In the genomic region with DNA sequence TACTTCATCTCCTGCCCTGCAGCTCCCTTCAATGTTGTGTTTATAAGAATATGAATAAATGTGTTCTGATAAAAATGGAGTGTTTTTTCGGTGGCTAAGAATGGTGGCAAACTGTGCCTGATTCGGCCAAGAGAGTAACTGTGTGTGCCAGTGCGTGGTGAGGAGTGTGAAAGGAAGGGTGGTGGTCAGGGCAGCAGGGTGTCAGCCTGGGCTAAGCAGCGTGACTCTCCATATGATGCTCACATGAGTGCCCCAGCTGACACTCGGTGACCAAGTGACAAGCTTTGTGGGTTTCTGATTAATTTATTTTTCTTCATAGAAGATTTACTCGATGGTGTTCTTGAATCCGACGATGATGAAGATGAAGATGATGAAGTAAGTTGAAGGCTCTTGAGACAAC, we compare ENCODE assay signal across 31 mouse cellular contexts.
"Had no signal": no experiment of that assay in that cellular context is flagged by ENCODE, and none has a peak within 500 bp of the region (broad histone marks: within the 10 kb centered on the region; RNA-seq: fewer than 3 reads in every experiment).

No protein-coding gene starts in this region.

- H3K4me2 ChIP-seq: limb, embryonic 12.5 days; limb, embryonic 13.5 days; limb, embryonic 15.5 days; liver, embryonic 11.5 days; liver, embryonic 15.5 days; lung, embryonic 14.5 days; lung, embryonic 15.5 days; midbrain, embryonic 11.5 days; midbrain, embryonic 12.5 days; midbrain, embryonic 13.5 days; midbrain, embryonic 15.5 days; neural tube, embryonic 12.5 days had no signal

- H3K9me3 ChIP-seq: limb, embryonic 10.5 days; limb, embryonic 12.5 days; limb, embryonic 13.5 days; limb, embryonic 15.5 days; liver, embryonic 12.5 days; liver, embryonic 15.5 days; lung, embryonic 15.5 days; megakaryocyte, embryonic 14.5 days; midbrain, embryonic 10.5 days; midbrain, embryonic 12.5 days; midbrain, embryonic 13.5 days; midbrain, embryonic 15.5 days; neural tube, embryonic 12.5 days had no signal

- H3K9ac ChIP-seq: limb, embryonic 12.5 days; limb, embryonic 13.5 days; limb, embryonic 15.5 days; liver, embryonic 12.5 days; liver, embryonic 14.5 days; liver, embryonic 15.5 days; lung, embryonic 14.5 days; lung, embryonic 15.5 days; midbrain, embryonic 12.5 days; midbrain, embryonic 13.5 days; midbrain, embryonic 15.5 days; neural tube, embryonic 12.5 days had no signal

- H3K27me3 ChIP-seq: limb, embryonic 12.5 days; limb, embryonic 13.5 days; limb, embryonic 15.5 days; liver, embryonic 12.5 days; liver, embryonic 15.5 days; lung, embryonic 15.5 days; megakaryocyte, embryonic 14.5 days; midbrain, embryonic 12.5 days; midbrain, embryonic 13.5 days; midbrain, embryonic 15.5 days; neural tube, embryonic 12.5 days had no signal

- H3K27ac ChIP-seq: left cerebral cortex, adult 2 months; limb, embryonic 10.5 days; limb, embryonic 12.5 days; limb, embryonic 13.5 days; limb, embryonic 15.5 days; liver, embryonic 14.5 days; liver, embryonic 15.5 days; lung, embryonic 15.5 days; macrophage; midbrain, embryonic 10.5 days; midbrain, embryonic 12.5 days; midbrain, embryonic 13.5 days; midbrain, embryonic 15.5 days; neural tube, embryonic 12.5 days had no signal

- H3K4me3 ChIP-seq: left cerebral cortex, adult 2 months; limb, embryonic 10.5 days; limb, embryonic 12.5 days; limb, embryonic 13.5 days; limb, embryonic 15.5 days; liver, embryonic 12.5 days; liver, embryonic 15.5 days; lung, embryonic 15.5 days; megakaryocyte, embryonic 14.5 days; midbrain, embryonic 10.5 days; midbrain, embryonic 12.5 days; midbrain, embryonic 13.5 days; midbrain, embryonic 15.5 days; myocyte; neural tube, embryonic 12.5 days had no signal

- H3K4me1 ChIP-seq: limb, embryonic 10.5 days; limb, embryonic 12.5 days; limb, embryonic 13.5 days; limb, embryonic 15.5 days; lung, embryonic 15.5 days; midbrain, embryonic 10.5 days; midbrain, embryonic 12.5 days; midbrain, embryonic 13.5 days; midbrain, embryonic 15.5 days; neural tube, embryonic 12.5 days had no signal

- DNase-seq: left cerebral cortex, postnatal 4 days; liver; lung, adult 18-20 months; lung, adult 2 months; lung, embryonic 14.5 days; lung, postnatal 10 days; lung, postnatal 14 days; lung, postnatal 36 days; lung, postnatal 4 days; midbrain, embryonic 14.5 days had no signal

- ATAC-seq: lung, postnatal 0 days; midbrain, embryonic 13.5 days; midbrain, embryonic 15.5 days; midbrain, embryonic 16.5 days had no signal
